Mouse (Mus musculus) heart, postnatal 0 days (tissue): ENCODE data around the gene Inpp5f.

ENCODE experiments used
- CTCF ChIP-seq: IDR thresholded peaks from 2 replicates; pipeline ENCODE4 v1.5.1; 2016; ENCODE audit warnings: antibody characterized with exemption, control low read depth, low read depth
- EP300 ChIP-seq: IDR thresholded peaks from 2 replicates; pipeline ENCODE4 v1.6.1; 2016; ENCODE audit warnings: antibody characterized with exemption, low read depth

DNA sequence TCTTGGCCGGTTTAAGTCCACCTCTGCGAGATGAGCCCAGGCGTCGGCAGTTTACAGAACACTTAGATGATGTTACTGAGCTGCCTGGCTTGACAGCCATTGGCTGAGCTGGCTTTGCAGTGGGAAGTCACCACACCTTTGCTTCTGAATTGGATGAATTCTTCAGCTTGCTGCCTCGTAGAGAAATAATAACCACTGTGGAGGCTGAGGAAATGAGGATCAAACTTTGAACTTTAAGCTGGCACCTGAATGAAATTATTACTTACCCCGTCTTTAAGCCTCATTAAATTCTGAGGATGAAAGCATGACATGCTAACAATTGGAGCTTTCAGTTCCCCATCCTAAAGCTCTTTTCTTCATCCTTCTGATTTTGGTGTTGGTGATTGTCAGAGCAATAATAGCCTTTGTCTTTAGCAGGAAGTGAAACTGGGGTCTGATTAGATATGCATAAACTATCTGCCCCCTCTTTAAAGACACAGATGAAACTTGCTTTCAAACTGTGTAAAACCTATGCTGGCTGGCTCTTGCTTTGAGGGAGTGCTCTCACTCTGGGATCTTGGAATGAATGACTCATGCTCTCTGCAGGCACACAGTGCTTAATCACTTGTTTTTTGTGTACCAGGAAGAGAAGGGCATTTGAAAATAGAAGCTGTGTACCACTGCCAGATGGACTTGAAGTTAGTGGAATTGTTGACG is 11.3 kb downstream of the Inpp5f start:
- TF ChIP-seq CTCF = no peak
- TF ChIP-seq EP300 = no peak
